Mouse (Mus musculus) liver, embryonic 11.5 days (tissue): ENCODE results near the gene Gm29797. TPM values are rescaled to one million over a fixed set of nuclear protein-coding genes. Genes with fewer than 3 reads are reported as not detected.

ENCODE experiments used
- ATAC-seq: fragments of 200-750 bp; cut with Nextera tagmentation; replicated peaks from 2 replicates; pipeline ENCODE4 v1.8.0; 2017; ENCODE audit warnings: moderate number of reproducible peaks, mild to moderate bottlenecking, moderate TSS enrichment, moderate library complexity; ENCODE audit not compliant: low FRiP score
- DNase-seq: peaks from one replicate; pipeline ENCODE4 v3.0.0-alpha.2; 2017; ENCODE audit warnings: low spot score
- H3K27ac ChIP-seq: fragments of 300-500 bp; sonication (generic); 2 replicates; pipeline ENCODE4 v1.5.1; 2014; ENCODE audit warnings: mild to moderate bottlenecking, low read depth, low read length, control low read depth
- H3K27me3 ChIP-seq: fragments of 300-500 bp; sonication (generic); replicated peaks from 2 replicates; pipeline ENCODE4 v1.6.1; 2014; ENCODE audit warnings: low read length, mixed read lengths; ENCODE audit not compliant: control insufficient read depth, insufficient read depth
- H3K36me3 ChIP-seq: fragments of 300-500 bp; sonication (generic); 2 replicates; pipeline ENCODE4 v1.6.1; 2014; ENCODE audit warnings: mild to moderate bottlenecking, low read length, moderate library complexity, mixed read lengths; ENCODE audit not compliant: control insufficient read depth, insufficient read depth
- H3K4me1 ChIP-seq: fragments of 300-500 bp; sonication (generic); replicated peaks from 2 replicates; pipeline ENCODE4 v1.6.1; 2014; ENCODE audit warnings: low read length, mixed read lengths; ENCODE audit not compliant: control insufficient read depth, insufficient read depth
- H3K4me2 ChIP-seq: fragments of 300-500 bp; sonication (generic); 2 replicates; pipeline ENCODE4 v1.6.1; 2014; ENCODE audit warnings: mild to moderate bottlenecking, control low read depth, moderate library complexity
- H3K4me3 ChIP-seq: fragments of 300-500 bp; sonication (generic); 2 replicates; pipeline ENCODE4 v1.5.1; 2014; ENCODE audit warnings: low read depth, low read length, control low read depth
- H3K9ac ChIP-seq: fragments of 300-500 bp; sonication (generic); 2 replicates; pipeline ENCODE4 v1.6.1; 2014; ENCODE audit warnings: low read depth, low read length, control low read depth
- H3K9me3 ChIP-seq: fragments of 300-500 bp; sonication (generic); 2 replicates; pipeline ENCODE4 v1.6.1; 2016; ENCODE audit warnings: low read length, inconsistent platforms, mixed read lengths; ENCODE audit not compliant: control insufficient read depth
- WGBS: fragments of 180-500 bp; shearing (Covaris S2); extraction: QIAGEN DNeasy Blood & Tissue Kit; methylation state at CpG from one replicate; pipeline ENCODE4 v1.1.7; 2014; 5-methylcytosine and 5-hydroxymethylcytosine counted together
- polyA plus RNA-seq: library from polyadenylated mRNA; unstranded; fragments of >200 nt; fragmentation: Nextera tagmentation; extraction: Ambion mirVana; gene quantifications from 2 replicates; pipeline ENCODE4 v1.2.1, GENCODE M21; 2014

The Gm29797 gene
- polyA plus RNA-seq, 1 experiment from 2014 or later = not detected

- Histone ChIP-seq H3K9ac (no peak overlapping the region), H3K27ac (no peak overlapping the region), H3K4me1 (peaks cover 7% of the 10 kb centered on the region), H3K36me3 (peaks cover 5% of the 10 kb centered on the region), H3K4me2 (no peak overlapping the region), H3K4me3 (no peak overlapping the region), H3K9me3 (no peaks in the 10 kb centered on the region), H3K27me3 (no peaks in the 10 kb centered on the region)
- ATAC-seq (no peak), DNase-seq (no peak)
- WGBS = 69% methylated on average over 4 of the region's 4 CpGs
Measured at GRCm38 (mm10) chr2:181683381-181683780, 26.5 kb downstream of the Gm29797 start.

- H3K9ac ChIP-seq = no peak overlapping the region
- no peak overlapping the region for H3K4me2 ChIP-seq
- H3K4me1 ChIP-seq = peaks cover 7% of the 10 kb centered on the region
- no peaks in the 10 kb centered on the region for H3K27me3 ChIP-seq
- H3K9me3 ChIP-seq = no peaks in the 10 kb centered on the region
- no peak for DNase-seq
- no peak overlapping the region for H3K4me3 ChIP-seq
- 26% methylated on average over 1 of the region's 1 CpGs for WGBS
- no peak for ATAC-seq
- peaks cover 9% of the 10 kb centered on the region for H3K36me3 ChIP-seq
- no peak overlapping the region for H3K27ac ChIP-seq
Measured at GRCm38 (mm10) chr2:181684713-181685112, 27.9 kb downstream of the Gm29797 start.

GRCm38 (mm10) chr2:181685686-181686085 is 28.9 kb downstream of the Gm29797 start:
- DNase-seq (no peak), ATAC-seq (no peak)
- Histone ChIP-seq H3K9me3 (no peaks in the 10 kb centered on the region), H3K36me3 (peaks cover 9% of the 10 kb centered on the region), H3K4me2 (no peak overlapping the region), H3K27ac (no peak overlapping the region), H3K4me3 (no peak overlapping the region), H3K27me3 (no peaks in the 10 kb centered on the region), H3K9ac (no peak overlapping the region), H3K4me1 (peaks cover 5% of the 10 kb centered on the region)
- WGBS = 86% methylated on average over 4 of the region's 4 CpGs

- H3K4me2 ChIP-seq = no peak overlapping the region
- H3K36me3 ChIP-seq = peaks cover 9% of the 10 kb centered on the region
- no peak for ATAC-seq
- DNase-seq = peak; percentile 25
- no peak overlapping the region for H3K27ac ChIP-seq
- 87% methylated on average over 8 of the region's 8 CpGs for WGBS
- H3K9me3 ChIP-seq = no peaks in the 10 kb centered on the region
- H3K9ac ChIP-seq = no peak overlapping the region
- H3K27me3 ChIP-seq = no peaks in the 10 kb centered on the region
- no peak overlapping the region for H3K4me3 ChIP-seq
- H3K4me1 ChIP-seq = no peaks in the 10 kb centered on the region; the same call in 1 of the 2 replicates
Measured at GRCm38 (mm10) chr2:181687586-181687985, 30.8 kb downstream of the Gm29797 start.

GRCm38 (mm10) chr2:181689466-181690160 is 32.8 kb downstream of the Gm29797 start:
- ATAC-seq (no peak), DNase-seq (peak; percentile 20)
- no peak overlapping the region for H3K4me2 ChIP-seq
- 83% methylated on average over 10 of the region's 10 CpGs for WGBS
- no peak overlapping the region for H3K9ac ChIP-seq
- H3K27ac ChIP-seq = no peak overlapping the region
- peaks cover 9% of the 10 kb centered on the region for H3K36me3 ChIP-seq
- H3K4me3 ChIP-seq = no peak overlapping the region
- H3K4me1 ChIP-seq = no peaks in the 10 kb centered on the region; the same call in none of the 2 replicates
- H3K9me3 ChIP-seq = no peaks in the 10 kb centered on the region
- no peaks in the 10 kb centered on the region for H3K27me3 ChIP-seq

- Histone ChIP-seq H3K4me2 (peak overlapping the region; percentile 74), H3K4me1 (no peaks in the 10 kb centered on the region; the same call in none of the 2 replicates), H3K27ac (no peak overlapping the region), H3K9ac (no peak overlapping the region), H3K36me3 (peaks cover 9% of the 10 kb centered on the region), H3K27me3 (0 out of 2 replicates have a peak, but pooled peaks cover 2% of the 10 kb centered on the region), H3K4me3 (no peak overlapping the region), H3K9me3 (no peaks in the 10 kb centered on the region)
- ATAC-seq (no peak), DNase-seq (peak; percentile 24)
- 70% methylated on average over 6 of the region's 6 CpGs for WGBS
Measured at GRCm38 (mm10) chr2:181691083-181691482, 34.2 kb downstream of the Gm29797 start.

GRCm38 (mm10) chr2:181691571-181691970 is 34.7 kb downstream of the Gm29797 start:
- ATAC-seq (no peak), DNase-seq (peak; percentile 29)
- Histone ChIP-seq H3K4me1 (no peaks in the 10 kb centered on the region; the same call in none of the 2 replicates), H3K4me2 (peak overlapping the region; percentile 74), H3K27ac (no peak overlapping the region), H3K9me3 (no peaks in the 10 kb centered on the region), H3K36me3 (peaks cover 9% of the 10 kb centered on the region), H3K27me3 (0 out of 2 replicates have a peak, but pooled peaks cover 2% of the 10 kb centered on the region), H3K9ac (no peak overlapping the region), H3K4me3 (no peak overlapping the region)
- 58% methylated on average over 4 of the region's 4 CpGs for WGBS

- no peak for ATAC-seq
- Histone ChIP-seq H3K4me2 (peak overlapping the region; percentile 74), H3K36me3 (peaks cover 4% of the 10 kb centered on the region; the same call in 1 of the 2 replicates), H3K27ac (no peak overlapping the region), H3K4me1 (no peaks in the 10 kb centered on the region; the same call in none of the 2 replicates), H3K9ac (no peak overlapping the region), H3K4me3 (peak overlapping the region; percentile 60; the same call in 1 of the 2 replicates), H3K9me3 (no peaks in the 10 kb centered on the region), H3K27me3 (0 out of 2 replicates have a peak, but pooled peaks cover 2% of the 10 kb centered on the region)
- DNase-seq = no peak
- WGBS = 79% methylated on average over 3 of the region's 3 CpGs
Measured at GRCm38 (mm10) chr2:181692304-181692703, 35.5 kb downstream of the Gm29797 start.
